Mouse (Mus musculus) embryo, embryonic 10 days (tissue): ENCODE results near the gene Creb3l1.

ENCODE experiments used
- DNase-seq: peaks from one replicate; pipeline ENCODE4 v3.0.0-alpha.2; 2015; ENCODE audit warnings: low spot score

Gene Creb3l1

DNA sequence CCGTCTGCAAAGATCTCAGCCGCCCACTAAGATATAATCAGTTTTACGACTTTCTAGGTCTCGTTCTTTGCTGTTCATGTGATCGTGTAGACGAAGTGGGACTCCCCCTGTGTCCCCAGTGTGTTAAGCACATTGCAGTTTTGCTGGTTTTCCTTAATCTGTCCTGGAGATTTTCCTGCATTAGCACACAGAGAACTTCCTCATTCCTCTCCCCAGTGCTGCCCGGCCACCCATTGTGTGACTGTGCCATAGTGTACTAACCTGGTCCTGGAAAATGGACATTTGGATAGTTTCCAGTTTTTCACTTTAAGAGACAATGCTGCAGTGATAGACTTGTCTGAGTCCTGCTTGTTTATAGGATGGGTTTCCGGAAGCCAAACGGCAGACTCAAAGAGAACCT lies 10.0 kb upstream of the Creb3l1 start:
- DNase-seq: no peak

DNA sequence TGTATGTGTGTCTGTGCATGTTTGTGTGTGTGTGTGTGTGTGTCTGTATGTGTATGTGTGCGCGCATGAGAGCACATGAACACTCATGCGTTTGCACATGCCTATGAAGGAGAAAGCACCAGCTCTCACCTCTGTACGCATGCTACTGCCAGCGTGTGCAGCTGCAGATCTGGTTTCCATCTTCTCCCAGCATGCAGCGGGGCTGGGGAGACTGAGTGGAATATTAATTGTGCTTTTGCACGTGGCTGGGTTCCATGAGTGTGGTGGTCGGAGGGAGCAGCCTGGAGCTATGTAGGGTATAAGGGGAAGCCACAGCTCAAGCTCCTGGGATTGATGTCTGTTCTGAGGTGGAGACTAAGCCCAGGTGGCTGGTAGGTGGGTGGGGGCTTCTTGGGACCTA lies 6.3 kb upstream of the Creb3l1 start:
- no peak for DNase-seq

DNA sequence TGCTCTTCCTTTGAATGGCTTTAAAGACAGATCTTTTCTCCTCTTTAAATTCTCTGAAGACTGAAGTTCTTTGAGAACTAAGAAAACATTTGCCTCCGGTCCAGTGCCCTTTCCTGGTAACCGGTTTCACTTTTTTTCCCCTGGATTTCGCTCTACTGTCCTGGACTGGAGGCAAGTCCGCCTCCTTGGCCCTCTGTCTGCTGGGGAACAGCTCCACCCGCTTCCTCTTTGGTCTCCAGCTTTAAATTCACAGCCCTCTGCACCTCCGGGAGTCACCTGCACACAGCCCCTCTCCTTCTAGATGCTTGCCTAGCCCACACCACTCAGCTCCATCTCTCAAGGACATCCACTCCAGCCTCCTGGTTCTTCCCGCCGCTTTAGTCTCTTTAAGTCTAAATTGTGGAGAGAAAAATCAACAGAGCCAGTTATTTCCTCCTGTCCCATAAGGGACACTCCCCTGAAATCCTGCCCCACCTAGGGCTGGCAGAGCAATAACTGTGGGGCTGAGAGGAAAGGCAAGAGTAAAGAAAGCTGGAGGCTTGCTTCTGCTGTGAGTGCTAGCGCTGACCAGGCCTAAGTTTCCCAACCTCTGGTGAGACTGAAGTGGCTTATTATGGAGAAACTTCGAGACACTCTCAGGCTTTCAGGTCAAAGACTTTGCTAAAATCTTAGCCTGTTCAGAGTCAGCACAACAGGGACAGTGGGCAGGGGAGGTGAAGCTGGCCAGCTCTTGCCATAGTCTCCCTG lies 5.3 kb upstream of the Creb3l1 start:
- no peak for DNase-seq

DNA sequence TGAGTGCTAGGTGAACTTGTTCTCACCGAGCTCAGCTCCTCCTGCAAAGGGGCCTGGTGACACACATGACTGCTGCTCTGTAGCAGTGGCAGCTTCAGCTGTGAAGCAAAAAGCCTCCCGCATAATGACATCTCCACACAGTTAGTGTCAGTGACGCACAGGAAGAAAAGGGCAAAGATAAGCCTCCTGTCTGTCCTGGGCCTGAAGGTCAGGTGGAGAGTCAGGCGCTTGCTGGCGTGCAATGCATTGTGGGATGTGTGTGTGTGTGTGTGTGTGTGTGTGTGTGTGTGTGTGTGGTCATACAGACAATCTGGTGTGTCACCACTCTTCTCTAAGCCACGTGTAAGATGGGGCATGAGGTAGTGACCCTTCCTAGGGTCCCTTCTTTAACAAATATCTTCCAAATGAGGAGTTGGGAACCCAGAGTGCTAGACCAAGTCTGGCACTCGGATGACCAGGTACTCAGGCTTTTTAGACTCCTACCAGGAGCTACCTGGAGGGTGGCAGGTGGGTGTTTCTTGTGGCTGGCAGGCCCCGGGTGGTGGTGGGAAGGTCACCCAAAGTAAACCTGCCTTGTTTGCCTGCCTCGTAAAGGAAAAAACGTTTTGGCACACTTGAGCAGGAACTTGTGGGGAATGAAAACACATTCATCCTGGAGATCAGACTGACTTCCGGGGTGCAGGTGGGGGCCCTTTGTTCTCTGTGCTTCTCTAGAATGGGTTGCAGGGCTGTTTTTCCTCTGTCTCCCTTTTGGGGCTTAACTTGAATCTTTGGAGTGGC lies 3.7 kb upstream of the Creb3l1 start:
- no peak for DNase-seq

DNA sequence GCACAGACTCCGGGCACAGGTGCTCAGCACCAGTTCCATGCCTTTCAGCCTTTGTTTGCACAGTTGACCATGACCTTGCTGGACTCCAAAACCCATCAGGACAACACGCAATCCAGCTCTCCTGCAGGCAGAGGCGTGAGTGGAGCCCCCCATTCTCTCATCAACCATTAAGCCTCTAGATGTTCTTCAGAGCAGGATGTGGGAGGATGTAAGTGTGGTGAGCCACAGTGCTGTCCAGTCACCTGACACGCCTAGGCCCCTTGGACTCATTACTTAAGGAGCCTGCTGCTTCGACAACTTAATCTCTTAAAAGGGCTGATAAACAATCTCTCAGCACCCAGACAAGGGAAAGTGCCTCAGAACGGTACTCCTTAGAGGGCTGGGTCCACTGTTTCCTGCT lies 1.7 kb upstream of the Creb3l1 start:
- no peak for DNase-seq

DNA sequence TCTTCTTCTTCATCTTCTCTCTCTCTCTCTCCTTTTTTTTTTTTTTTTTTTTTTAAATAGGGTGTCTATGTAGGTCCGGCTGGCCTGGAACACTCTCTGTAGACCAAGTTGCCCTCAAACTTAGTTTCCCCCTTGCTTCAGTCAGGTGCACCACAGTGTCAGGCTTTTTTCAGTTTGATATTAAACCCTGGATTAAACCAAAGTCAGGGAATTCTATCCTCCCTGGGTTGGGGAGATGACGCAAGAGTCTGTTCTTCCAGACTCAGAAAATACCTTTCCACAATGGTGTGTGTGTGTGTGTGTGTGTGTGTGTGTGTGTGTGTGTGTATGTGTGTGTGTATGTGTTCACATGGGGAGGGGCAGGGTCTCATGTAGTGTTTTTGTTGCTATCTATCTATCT lies 900 bp upstream of the Creb3l1 start:
- DNase-seq: no peak

DNA sequence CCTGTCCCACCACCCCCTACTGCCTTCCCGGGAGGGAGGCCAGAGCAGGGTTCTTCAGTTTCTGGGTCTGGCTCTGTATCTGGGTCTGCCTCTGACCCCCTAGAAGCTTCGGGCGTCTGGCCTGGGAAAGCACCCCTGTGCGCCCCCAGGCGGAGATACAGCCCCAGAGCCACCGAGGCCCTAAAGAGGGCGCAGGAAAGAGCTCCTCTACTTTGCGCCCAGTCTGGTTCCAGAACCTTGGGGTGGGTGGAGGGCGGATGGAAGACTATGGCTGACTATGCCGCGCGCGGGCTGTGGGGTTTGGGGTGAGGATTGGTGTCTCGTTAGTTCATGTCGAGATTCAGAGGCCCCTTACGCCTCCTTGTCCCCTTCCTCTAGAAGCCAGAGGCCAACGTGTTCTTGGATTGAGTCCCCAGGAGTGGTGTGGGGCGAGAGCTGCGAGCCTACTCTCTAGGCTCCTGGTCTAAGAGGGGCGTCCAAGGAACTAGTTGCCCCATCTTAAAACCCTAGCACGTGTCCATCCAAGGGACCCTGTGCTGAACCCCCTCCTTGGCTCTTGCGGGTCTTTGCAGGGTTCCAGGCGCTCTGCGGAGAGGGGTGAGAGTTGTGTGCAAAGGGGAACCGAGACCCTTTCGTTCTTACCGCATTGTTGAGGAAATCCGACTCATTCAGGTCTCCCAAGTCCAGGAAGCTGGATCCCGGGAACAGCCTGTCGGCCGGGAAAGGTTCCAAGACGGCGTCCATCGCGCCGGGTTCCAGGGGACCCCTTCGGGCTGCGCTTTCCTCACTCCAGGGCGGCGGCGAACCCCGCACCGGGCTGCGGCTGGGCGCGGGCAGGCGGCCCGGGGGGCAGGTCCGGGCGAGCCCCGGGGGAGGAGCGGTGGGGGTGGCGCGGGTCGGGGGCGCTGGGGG lies 684 bp downstream of the Creb3l1 start:
- no peak for DNase-seq

DNA sequence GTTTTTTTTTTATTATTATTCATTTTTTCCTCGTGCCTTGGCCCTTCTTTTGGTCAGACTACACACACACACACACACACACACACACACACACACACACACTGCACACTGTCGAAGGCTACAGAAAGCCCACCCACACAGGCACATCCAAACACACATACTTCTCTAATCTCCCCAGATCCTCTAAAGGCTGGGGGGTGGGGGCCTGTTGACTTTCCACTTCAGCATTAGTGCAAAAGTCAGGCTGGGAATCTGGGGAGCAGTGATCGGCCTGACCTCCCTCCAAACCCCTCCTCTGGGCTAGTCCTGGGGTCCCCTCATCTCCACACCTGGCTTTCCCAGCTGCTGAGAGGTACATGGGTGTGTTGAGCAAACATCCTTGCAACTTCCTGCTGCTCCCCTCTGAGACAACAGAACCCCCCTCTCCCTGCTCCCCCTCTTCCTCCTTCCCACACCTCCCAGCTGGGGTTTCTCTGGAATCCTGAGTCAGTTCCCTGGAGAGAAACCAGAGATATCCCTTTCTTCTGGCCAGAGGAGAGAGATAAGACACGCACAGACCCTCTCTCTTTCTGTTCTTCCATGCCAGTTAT lies 3.5 kb downstream of the Creb3l1 start:
- no peak for DNase-seq

DNA sequence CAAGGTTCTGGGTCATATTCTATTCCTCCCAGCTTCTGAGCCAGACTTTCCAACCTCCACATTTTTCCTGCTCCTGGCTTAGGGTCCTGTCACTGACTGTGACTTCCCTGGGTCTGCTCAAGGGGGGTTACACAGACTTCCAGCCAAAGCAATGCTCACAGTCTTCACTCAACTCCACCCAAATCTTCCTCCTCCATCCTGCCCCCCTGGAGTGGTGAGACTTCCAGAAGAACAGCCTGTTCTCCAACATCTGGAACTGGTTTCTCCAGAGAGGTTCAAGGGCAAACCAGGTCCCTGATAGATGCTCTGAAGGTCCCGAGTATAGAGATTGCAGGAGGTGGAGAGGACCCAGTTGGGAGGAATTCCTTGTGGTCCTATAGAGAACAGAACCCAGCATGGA lies 6.9 kb downstream of the Creb3l1 start:
- no peak for DNase-seq

DNA sequence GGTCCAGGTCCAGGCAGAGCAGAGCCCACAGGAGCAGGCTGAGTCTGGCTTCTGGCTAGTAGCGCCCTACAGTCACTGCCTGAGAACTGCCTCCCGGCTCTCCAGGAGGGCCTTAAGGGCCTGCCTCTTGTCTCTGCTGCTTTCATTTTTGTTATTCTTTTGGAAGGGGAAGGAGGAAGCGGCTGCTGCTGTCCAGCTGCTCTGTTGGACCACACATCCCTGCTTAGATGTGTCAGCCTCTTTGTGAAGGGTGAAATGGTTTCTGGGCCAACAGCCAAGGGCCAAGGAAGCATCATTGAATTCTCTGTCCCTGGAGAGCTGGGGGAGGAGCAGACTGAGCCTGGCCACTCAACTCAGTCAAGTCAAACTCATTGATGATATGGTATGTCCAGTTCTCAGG lies 7.3 kb downstream of the Creb3l1 start:
- DNase-seq: no peak

DNA sequence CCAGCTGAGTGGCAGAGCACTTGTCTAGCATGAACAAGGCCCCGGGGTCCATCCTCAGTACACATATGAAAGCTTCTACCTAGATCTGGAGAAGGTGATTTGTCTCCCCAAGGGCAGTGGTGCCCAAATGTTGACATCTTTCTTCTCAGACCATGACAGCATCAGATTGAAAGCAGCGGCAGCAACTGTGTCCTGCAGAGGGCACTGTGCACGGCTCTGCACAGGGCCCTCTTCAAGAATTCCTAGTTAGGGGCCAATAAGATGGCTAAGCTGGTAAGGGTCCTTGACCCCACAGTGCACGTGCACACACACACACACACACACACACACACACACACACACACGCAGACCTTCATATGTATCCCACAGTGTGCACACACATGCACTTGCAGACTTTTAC lies 9.4 kb downstream of the Creb3l1 start:
- DNase-seq: no peak

DNA sequence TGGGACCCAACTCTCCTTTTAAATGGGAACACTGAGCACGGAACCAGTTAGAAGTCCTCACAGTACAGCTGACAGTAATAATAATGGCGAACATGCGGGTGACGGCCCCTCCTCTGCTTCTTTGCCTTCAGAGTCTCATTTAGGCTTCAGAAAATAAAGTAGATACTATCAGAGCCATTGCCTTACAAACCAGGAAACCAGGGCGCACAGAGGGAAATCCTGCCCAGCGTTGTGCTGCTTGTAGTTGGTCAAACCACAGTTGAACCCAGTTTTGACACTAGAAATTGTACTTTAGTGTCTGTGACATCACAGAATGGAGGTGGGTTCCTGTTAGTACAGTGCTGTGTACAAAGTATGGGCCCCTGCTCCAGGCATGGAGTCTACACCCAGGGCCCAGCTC lies 10.1 kb downstream of the Creb3l1 start:
- DNase-seq: no peak

DNA sequence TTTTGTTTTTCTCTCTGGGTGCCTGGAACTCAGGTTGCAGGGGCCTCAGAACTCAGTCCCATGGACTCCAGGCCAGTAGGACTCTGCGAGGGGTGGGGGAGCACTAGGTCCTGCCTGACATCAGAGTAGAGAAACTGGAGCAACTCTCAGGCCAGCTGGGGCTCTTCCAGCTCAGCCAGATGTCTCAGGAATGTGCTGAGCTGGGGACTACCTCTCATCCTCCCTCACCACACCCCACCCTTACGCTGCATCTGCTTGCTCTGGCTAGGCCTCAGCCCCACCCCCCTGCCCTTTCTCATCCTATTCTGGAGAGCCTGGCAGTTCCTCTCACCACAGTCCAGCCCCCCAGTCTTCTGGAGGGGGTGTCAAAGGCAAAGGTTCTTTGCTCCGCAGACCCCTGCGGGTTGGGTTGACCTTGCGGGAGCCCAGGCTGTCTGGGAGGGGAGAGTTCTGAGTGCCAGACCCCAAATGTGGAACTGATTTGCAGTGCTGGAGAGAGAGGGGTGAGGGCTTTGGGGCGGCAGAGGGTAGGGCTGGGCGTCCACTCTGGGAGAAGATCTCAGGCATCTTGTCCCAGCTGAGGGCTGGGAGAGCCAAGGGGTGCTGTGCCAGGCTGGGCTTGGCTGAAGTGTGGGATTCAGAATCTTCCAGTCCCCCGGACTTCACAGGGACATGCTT lies 11.4 kb downstream of the Creb3l1 start:
- peak; percentile 70 for DNase-seq

DNA sequence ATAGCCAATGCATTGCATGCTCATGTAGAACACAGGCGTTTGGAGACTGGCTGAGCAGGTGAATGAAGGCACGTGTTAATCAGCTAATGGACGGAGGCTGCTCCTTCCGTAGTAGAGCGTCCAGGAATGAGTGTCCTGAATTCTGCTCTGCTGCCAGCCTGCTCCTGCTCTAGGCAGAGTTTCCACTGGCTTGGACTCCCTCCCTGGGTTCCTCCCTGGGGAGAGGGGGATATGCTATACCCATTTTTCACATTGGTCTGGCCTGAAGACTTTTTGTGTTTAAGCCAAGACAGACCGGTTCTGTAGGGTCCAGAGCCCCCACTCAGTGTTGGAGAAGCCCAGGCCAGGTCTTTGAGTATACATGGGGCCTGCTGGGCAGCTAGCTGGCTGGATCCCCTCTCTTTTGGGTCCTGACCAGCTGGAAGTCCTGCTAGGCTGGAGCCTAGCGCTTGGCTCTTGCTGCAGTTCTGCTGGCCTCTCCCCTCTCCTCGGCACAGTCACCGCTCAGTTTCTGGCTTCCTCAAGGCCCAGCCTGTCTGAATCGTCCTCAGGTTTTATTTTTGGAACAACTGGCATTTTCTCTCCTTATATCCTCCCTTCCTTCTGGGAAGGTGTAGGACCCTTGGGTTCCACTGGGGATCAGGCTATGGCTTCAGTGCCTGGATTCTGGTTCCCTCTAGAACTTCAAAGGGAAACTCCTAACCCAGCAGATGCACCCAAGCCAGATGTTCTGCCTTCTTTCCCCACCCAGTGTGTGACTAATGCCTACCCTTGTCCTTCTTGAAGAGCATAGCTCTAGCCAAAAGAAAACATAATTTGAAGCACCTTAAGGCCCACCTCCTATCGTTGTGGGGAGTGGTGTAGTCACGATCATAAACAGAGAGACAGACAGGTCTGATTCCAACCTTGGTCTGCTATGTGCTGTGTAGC lies 12.6 kb downstream of the Creb3l1 start:
- no peak for DNase-seq

DNA sequence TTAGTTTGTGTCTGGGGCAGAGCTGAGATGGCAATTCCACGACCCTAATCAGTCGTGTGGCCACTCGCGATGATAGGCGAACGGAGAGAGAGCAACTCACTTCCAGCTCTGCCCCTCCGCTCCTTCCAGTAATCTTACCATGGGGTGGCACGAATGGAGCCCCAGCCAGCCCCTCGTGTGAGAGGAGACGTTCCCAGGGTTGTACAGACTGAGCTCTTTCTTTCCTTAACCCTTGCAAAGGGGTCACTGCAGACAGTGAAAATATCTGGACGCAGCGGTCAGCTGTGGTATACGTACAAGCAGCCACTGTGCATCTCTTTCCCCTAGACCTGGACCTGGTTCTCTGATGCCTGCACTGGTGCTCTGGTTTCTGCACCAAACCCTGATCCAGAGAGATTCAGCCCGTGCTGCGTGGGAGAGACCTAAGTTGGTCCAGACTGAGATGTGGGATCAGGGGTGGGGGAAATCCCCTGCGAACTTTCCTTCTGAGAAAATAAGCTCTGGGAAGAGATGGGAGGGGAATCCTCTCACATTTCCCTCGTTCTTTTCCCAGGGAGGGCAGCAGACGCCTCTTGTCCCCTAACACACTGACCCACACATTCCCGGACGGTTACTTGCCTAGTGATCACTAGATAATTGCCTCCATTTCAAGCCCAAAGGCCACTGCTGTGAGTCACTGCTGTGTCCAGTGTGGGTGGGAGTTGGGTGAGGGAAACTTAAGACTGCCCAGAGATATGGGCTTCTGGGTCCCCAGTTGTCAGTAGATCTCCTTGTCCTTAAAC lies 15.5 kb downstream of the Creb3l1 start:
- DNase-seq: peak; percentile 36

DNA sequence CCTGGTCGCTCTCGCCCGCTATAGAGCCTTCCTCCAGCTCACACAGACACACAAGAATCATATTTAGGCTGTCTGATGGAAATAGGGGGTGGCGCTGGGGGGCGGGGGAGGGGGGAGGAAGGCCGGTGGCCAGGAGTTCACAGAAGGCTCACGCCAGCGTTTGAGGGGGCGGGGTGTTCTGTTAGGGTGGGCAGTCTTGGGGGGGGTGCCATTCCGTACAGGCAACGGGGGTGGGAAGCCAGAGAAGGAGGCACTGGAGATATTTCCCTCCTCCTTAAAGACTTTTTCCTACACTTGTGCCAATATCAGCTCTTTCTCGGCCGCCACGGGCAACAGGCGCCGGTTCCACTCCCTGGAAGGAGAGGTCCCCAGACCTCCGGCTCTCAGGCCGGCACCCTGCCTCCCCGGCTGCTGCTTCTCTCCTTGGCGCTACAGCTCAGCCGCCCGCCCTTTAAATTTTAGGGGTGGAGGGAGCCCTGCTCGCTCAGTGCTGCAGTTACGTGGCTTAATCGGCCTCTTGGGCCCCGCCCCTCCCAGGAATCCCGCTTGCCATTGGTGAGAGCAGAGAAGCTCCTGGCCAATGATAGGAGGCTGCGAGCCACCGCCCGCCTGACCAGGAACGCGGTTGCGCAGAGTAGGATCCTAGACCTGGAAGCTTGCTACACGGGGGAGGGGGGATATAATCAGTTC lies 16.2 kb downstream of the Creb3l1 start:
- peak; percentile 96 for DNase-seq

DNA sequence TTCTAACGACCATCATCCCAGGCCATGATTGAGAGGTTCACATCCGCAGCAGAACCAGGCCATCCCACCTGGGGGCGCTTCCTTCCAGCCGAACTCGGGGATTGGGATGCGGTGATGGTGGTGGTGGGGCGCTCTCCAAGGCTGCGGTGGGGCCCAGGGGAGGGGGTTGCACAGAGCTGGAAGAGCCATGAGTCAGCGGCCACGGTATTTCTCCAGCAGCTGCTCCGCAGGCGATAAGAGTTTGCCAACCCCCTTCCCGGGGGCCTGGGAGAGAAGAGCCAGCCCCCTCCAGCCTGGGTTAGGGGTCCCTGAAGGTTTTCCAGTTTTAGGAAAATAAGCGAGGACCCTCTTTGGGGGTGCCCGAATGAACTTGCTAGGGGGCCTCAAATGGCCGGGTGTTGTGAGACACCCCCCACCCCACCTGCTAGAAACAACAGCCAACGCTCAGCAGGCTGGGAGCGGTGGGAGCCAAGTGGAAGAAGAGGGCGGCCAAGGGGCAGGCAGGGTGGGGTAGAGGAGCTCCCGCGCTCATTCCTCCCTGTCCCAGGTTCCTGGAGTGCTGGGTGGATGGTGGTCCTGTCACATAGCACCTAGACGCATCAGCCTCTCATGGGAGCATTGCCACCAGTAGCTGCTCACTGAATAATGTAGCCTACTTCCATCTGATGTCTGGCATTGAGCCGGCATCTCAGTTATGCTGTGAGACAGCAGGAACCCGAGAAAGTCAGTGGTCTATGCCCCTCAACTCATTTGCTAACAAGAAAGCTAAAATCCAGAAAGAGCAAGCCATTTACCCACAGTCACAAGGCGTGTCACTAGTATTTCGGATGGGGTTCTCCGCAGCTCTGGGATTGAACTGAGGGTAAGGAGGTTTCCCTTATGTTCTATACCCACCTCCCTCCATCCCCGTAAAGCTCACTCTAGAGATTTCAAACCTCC lies 17.1 kb downstream of the Creb3l1 start:
- DNase-seq: peak; percentile 74

DNA sequence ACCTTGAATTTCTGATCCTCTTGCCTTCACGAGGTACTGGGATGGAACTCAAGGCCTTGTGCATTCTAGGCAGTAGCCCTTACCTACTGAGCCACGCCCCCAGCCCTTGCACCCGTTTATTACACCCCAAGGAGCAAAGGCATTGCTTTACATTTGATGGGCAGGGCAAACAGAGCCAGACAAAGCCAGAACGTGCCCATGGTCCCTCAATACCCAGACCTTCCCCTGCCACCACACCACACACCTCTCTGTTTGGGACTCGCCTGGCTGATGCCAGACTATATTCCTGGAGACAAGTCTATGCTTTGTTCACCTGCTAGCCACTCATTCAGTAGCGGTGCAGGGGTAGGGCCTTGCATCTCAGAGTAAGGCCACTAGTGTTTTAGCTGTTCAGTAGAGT lies 17.8 kb downstream of the Creb3l1 start:
- DNase-seq: no peak
